Mouse (Mus musculus) midbrain, embryonic 10.5 days (tissue): ENCODE data around the gene Rbmxl2. TPM values are rescaled to one million over a fixed set of nuclear protein-coding genes. Genes with fewer than 3 reads are reported as not detected.

ENCODE experiments used
- DNase-seq: peaks from one replicate; pipeline ENCODE4 v3.0.0-alpha.2; 2017; ENCODE audit warnings: low spot score
- H3K27ac ChIP-seq: fragments of 300-500 bp; sonication (generic); replicated peaks from 2 replicates; pipeline ENCODE4 v1.5.1; 2016; ENCODE audit warnings: mild to moderate bottlenecking
- H3K27me3 ChIP-seq: fragments of 300-500 bp; sonication (generic); 2 replicates; pipeline ENCODE4 v1.6.1; 2016; ENCODE audit warnings: low read depth, mild to moderate bottlenecking; ENCODE audit not compliant: poor library complexity, severe bottlenecking
- H3K36me3 ChIP-seq: fragments of 300-500 bp; sonication (generic); 2 replicates; pipeline ENCODE4 v1.6.1; 2016; ENCODE audit warnings: mild to moderate bottlenecking, moderate library complexity
- H3K4me1 ChIP-seq: fragments of 300-500 bp; sonication (generic); 2 replicates; pipeline ENCODE4 v1.6.1; 2016
- H3K4me3 ChIP-seq: fragments of 300-500 bp; sonication (generic); 2 replicates; pipeline ENCODE4 v1.5.1; 2016; ENCODE audit warnings: mild to moderate bottlenecking, moderate library complexity
- H3K9me3 ChIP-seq: fragments of 300-500 bp; sonication (generic); replicated peaks from 2 replicates; pipeline ENCODE4 v1.6.1; 2016; ENCODE audit warnings: mild to moderate bottlenecking
- WGBS: fragments of 180-500 bp; shearing (Covaris S2); methylation state at CpG from one replicate; pipeline ENCODE4 v1.1.7; 2016; 5-methylcytosine and 5-hydroxymethylcytosine counted together
- polyA plus RNA-seq: library from polyadenylated mRNA; unstranded; fragments of >200 nt; fragmentation: Nextera tagmentation; extraction: Ambion mirVana; gene quantifications from 2 replicates; pipeline ENCODE4 v1.2.1, GENCODE M21; 2016

Rbmxl2 gene
- not detected in 2 replicates for polyA plus RNA-seq

DNA sequence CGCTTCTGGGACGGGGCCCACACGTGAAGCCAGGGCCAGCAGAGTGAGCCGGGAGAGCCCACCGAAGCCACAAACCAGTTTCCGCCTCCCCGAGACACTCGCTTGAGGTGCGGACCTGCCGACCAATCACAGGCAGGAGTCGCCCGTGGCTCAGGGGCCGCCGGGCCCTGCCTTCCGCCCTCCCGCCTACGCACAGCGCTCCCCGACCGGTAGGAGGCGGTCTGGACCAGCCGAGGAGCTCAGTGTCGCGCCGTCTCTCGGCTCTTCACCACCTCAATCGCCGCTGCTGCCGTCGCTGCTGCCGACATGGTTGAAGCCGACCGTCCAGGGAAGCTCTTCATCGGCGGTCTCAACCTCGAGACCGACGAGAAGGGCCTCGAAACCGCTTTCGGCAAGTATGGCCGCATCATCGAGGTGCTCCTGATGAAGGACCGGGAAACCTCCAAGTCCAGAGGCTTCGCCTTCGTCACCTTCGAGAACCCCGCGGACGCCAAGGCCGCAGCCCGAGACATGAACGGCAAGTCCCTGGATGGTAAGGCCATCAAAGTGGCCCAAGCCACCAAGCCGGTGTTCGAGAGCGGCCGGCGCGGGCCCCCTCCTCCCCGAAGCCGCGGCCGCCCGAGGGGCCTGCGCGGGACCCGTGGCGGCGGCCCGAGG, at the start of gene Rbmxl2:
Gene Rbmxl2, plus strand, starts transcription at position 242 of the 657 bp plus-strand sequence.
- WGBS = 44% methylated on average over 70 of the region's 70 CpGs

DNA sequence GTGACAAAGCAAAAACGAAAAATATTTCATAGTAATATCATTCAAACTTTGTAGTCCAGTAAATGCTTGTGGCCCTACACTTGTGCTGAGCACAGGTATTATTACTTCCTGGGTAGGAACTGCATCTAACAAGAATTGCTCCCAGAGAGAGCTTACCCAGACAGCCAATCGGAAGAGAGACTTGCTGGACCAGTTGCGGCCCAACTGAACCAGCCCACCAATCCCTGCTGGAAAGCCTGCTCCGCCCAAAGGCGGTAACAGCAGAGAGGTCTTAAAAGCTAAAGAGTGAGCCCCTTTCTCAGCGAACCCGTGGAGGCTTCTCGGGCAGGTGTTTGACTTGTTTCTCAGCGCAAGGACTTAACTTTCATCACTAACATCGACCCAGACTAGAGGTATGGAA, 42.6 kb upstream of the Rbmxl2 start, which contains the start of gene Nlrp14:
Gene Nlrp14, plus strand, starts transcription at position 301 of the 400 bp plus-strand sequence.
- WGBS = 84% methylated on average over 10 of the region's 10 CpGs
- Histone ChIP-seq H3K27me3 (no peaks in the 10 kb centered on the region), H3K4me3 (no peak within 1 kb of the TSS), H3K4me1 (no peaks in the 10 kb centered on the region), H3K9me3 (no peaks in the 10 kb centered on the region), H3K36me3 (no peaks in the 10 kb centered on the region), H3K27ac (no peak within 1 kb of the TSS)
- no peak for DNase-seq

More for the DNA sequence above, at the start of gene Rbmxl2:
- Histone ChIP-seq H3K9me3 (peaks cover 16% of the 10 kb centered on the region), H3K4me1 (peaks cover 3% of the 10 kb centered on the region; the same call in 1 of the 2 replicates), H3K4me3 (peak within 1 kb of the TSS; percentile 37), H3K27ac (no peak within 1 kb of the TSS), H3K27me3 (peaks cover 42% of the 10 kb centered on the region), H3K36me3 (no peaks in the 10 kb centered on the region)
- DNase-seq = peak; percentile 22

DNA sequence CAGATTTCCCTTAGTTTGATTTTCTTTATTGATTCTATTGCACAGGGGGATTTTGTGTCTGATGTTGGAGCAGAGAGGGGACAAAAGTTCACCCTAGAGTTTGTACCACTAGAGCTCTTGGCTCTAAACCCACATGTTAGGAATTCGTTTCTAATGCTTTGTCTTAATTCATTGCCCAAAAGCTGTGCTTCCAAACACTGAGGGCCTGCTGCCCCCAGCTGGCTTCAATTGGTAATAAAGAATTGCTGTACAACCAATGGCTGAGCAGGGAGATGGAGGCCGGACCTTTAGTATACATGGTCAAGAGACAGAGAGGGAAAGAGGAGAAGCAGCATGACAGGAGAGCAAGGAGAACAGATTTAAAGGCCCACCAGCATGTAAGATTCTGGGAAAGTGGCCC, 28.8 kb upstream of the Rbmxl2 start:
- WGBS = 49% methylated on average over 2 of the region's 2 CpGs
- Histone ChIP-seq H3K9me3 (no peaks in the 10 kb centered on the region), H3K27me3 (no peaks in the 10 kb centered on the region), H3K27ac (no peak overlapping the region), H3K4me1 (no peaks in the 10 kb centered on the region), H3K4me3 (no peak overlapping the region), H3K36me3 (no peaks in the 10 kb centered on the region)
- DNase-seq = no peak

DNA sequence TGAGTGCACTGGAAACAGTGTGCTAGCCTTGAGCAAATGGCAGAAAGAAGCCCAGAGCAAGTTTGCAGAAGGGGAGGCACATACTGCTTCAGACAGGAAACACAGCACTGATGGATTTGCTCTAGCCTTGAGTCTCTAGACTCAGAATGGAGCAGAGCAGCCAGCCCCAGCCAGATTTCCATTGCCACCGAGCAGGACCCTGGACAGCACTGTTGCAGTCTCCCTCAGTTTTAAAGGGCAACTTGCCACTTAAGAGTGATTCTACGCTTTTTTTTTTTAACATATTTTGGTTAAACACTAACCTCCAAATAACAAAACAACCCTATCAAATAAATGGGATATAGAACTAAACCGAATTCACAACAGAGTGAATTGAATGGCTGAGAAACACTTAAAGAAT, 7.4 kb upstream of the Rbmxl2 start:
- no peak for DNase-seq
- Histone ChIP-seq H3K27ac (no peak overlapping the region), H3K36me3 (no peaks in the 10 kb centered on the region), H3K4me1 (no peaks in the 10 kb centered on the region), H3K9me3 (no peaks in the 10 kb centered on the region; the same call in 1 of the 2 replicates), H3K27me3 (no peaks in the 10 kb centered on the region), H3K4me3 (no peak overlapping the region)
- WGBS = 49% methylated on average over 3 of the region's 3 CpGs

DNA sequence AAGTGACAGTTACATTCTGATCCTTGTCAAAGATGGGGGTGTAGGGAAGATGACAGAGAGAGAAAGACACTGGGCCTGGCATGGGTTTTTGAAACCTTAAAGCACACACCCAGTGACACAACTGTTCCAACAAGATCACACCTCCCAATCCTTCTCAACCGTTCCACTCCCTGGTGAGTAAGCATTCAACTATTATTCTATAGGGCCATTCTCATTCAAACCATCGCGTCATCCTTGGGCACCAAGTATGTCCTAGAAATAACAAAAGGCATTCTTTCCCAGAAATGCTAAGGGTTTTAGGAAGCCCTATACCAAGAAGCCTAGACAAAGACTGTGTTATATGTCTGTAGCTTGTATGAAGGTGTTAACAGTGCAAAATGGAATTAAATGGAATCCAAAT, 1.4 kb upstream of the Rbmxl2 start:
- 78% methylated on average over 3 of the region's 3 CpGs for WGBS

DNA sequence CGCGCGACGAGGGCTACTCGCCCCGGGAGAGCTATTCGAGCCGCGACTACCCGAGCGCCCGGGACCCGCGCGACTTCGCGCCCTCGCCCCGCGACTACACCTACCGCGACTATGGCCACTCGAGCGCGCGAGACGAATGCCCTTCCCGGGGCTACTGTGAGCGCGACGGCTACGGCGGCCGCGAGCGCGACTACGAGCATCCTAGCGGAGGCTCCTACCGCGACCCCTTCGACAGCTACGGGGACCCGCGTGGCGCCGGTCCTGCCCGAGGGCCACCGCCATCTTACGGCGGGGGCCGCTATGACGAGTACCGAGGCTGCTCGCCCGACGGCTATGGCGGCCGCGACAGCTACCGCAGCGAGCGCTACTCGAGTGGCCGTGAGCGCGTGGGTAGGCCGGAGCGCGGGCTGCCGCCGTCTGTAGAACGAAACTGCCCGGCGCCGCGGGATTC, 906 bp downstream of the Rbmxl2 start:
- Histone ChIP-seq H3K4me3 (peak overlapping the region; percentile 37), H3K27me3 (peaks cover 42% of the 10 kb centered on the region), H3K9me3 (peaks cover 16% of the 10 kb centered on the region), H3K27ac (no peak overlapping the region), H3K4me1 (peaks cover 3% of the 10 kb centered on the region; the same call in 1 of the 2 replicates), H3K36me3 (no peaks in the 10 kb centered on the region)
- WGBS = 29% methylated on average over 77 of the region's 77 CpGs
- peak; percentile 16 for DNase-seq

More for the DNA sequence above, 1.4 kb upstream of the Rbmxl2 start:
- Histone ChIP-seq H3K9me3 (peaks cover 16% of the 10 kb centered on the region), H3K4me1 (peaks cover 3% of the 10 kb centered on the region; the same call in 1 of the 2 replicates), H3K27me3 (peaks cover 38% of the 10 kb centered on the region), H3K36me3 (no peaks in the 10 kb centered on the region), H3K4me3 (no peak overlapping the region), H3K27ac (no peak overlapping the region)
- no peak for DNase-seq

DNA sequence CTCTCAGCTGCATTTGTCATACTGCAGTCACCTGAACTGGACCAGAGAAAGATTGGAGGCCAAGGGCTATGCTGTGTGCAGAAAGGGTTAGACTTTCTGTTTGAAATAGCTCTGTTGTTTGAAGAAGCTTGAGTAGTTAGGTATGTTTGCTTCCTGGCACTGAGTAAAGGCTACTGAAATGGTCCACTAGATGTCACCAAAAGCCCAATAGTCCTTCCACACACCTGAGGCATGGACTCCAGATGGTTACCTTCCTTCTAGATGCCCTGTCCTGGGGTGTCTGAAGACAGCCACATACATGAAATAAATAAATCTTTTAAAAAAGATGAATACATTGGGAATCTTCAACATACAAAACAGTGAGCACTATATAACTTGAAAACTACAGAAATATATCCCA, 6.5 kb downstream of the Rbmxl2 start:
- DNase-seq = no peak
- Histone ChIP-seq H3K4me3 (no peak overlapping the region), H3K4me1 (no peaks in the 10 kb centered on the region), H3K27ac (no peak overlapping the region), H3K9me3 (no peaks in the 10 kb centered on the region), H3K27me3 (peaks cover 18% of the 10 kb centered on the region), H3K36me3 (no peaks in the 10 kb centered on the region)

DNA sequence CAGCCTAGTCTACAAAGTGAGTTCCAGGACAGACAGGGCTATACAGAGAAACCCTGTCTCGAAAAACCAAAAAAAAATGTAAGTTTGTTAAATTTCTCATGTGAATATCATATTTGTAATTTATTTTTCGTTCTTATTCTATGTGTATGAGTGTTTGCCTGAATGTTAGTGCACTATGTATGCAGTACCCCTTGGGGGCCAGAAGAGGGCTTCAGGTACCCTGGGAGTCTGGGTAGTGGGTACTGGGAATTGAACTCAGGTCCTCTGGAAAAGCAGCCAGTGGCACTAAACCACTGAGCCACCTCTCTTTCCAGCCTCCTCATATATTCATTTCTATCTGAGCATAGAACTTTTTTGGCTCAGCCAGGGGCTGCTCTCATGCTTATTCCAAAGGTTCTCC, 7.6 kb downstream of the Rbmxl2 start:
- Histone ChIP-seq H3K9me3 (no peaks in the 10 kb centered on the region), H3K4me3 (no peak overlapping the region), H3K36me3 (no peaks in the 10 kb centered on the region), H3K4me1 (no peaks in the 10 kb centered on the region), H3K27me3 (peaks cover 7% of the 10 kb centered on the region), H3K27ac (no peak overlapping the region)
- WGBS = 82% methylated on average over 2 of the region's 2 CpGs
- no peak for DNase-seq

DNA sequence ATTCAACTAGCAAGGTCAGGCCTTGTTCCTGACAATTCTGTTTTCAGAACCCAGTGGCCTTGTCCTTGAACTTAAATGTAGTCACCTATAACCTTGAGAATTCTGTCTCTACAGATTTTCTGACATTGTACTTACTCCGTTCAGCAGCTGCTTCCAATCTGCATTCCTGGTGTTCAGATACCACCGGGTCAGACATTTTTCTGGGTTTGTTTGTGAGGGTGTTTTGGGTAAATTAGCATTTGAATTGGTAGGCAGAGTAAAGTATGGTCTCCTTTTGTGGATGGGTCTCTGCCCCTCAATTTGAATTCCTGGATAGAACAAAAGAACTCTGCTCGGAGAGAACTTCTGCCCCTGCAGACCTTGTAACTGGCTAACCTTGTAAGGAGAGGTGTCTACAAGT, 27.6 kb downstream of the Rbmxl2 start:
- no peak for DNase-seq
- H3K27ac ChIP-seq = no peak overlapping the region

DNA sequence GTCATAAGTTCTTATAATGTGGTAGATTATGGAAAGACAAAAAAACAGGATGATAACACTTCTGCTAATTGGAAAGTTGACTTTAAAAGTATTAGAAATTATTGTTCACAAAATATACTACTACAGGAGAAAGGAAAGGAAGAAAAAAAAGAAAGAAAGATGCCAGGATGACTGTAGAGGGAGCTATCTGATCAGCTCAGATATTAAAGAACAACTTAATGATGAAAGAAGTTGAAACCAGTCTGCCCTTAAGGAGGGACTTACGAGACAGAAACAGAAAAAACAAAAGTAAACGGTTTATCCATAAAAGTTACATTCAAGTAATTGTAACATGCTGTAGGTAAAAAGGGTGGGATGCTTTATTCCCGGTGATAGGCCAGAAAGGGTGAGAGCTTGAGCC, 28.3 kb downstream of the Rbmxl2 start:
- 72% methylated on average over 3 of the region's 3 CpGs for WGBS
- H3K4me3 ChIP-seq = no peak overlapping the region
- H3K27me3 ChIP-seq = no peaks in the 10 kb centered on the region
- H3K4me1 ChIP-seq = peaks cover 4% of the 10 kb centered on the region; the same call in 1 of the 2 replicates
- no peak for DNase-seq
- no peak overlapping the region for H3K27ac ChIP-seq
- H3K36me3 ChIP-seq = no peaks in the 10 kb centered on the region
- no peaks in the 10 kb centered on the region for H3K9me3 ChIP-seq

More for the DNA sequence above, 27.6 kb downstream of the Rbmxl2 start:
- Histone ChIP-seq H3K4me1 (peaks cover 4% of the 10 kb centered on the region; the same call in 1 of the 2 replicates), H3K36me3 (no peaks in the 10 kb centered on the region), H3K27me3 (no peaks in the 10 kb centered on the region), H3K9me3 (no peaks in the 10 kb centered on the region), H3K4me3 (no peak overlapping the region)
- 21% methylated on average over 3 of the region's 3 CpGs for WGBS

DNA sequence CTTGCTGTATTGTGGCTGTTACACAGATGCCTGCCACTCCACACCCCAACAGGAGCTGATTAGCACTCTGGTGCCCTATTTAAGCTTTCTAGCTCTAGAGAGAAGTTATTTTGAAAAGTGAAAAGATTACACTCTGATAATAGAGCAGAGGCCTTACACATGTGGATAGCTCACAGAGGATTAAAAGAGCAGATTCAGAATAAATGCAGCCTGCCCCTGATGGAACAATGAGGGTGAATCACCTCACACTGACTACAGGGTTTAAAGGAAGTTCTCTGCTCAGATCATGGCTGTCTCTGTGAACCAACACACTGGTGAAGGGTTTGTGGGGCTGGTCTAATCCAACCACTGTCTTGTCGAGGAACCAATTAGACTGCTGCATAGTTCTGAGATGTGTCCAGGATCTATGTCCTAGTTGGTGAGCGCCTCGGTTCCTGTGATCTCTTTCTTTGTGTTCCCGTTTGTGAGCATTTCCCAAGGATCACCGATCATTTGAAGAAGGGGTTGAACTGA, 32.2 kb downstream of the Rbmxl2 start:
- 78% methylated on average over 5 of the region's 5 CpGs for WGBS
- Histone ChIP-seq H3K27me3 (no peaks in the 10 kb centered on the region), H3K9me3 (no peaks in the 10 kb centered on the region), H3K4me1 (peaks cover 4% of the 10 kb centered on the region; the same call in 1 of the 2 replicates), H3K36me3 (no peaks in the 10 kb centered on the region), H3K27ac (no peak overlapping the region), H3K4me3 (no peak overlapping the region)
- DNase-seq = no peak

DNA sequence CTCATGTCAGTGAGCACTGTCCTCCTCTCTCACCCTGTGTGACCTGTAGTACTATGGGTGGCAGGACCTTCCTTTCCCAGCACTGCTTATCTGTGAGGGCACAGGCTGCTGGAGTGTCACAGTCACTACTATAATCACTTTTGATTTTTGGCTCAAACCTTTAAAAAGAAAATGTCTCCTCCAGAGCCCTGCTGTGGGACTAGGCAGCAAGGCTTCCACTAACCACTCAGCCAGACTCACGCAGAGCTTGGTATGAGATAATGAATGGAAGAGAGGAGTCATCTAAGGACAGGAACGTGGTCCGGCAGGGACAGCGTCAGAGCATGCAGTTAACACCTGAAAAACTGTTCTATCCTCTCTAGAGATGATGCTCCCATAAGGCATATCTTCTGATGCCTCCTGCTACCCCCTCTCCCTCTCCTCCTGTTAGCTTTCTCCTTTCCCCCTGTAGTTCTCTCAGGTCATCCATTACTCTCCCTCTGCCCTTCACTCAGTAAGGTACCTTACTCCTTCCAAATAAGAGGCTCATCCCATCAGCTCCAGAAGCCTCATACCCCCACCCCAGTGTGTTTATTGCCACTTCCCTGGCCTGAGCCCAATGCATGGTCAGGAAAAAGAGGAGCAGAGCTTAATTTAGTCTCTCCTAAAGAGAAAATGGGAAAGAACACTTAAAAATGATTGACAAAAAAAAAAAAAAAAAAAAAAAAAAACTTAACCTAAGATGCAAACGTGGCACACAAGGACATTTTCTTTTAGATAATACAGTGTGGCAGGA, 41.2 kb downstream of the Rbmxl2 start:
- no peak for DNase-seq
- Histone ChIP-seq H3K4me1 (no peaks in the 10 kb centered on the region), H3K36me3 (no peaks in the 10 kb centered on the region), H3K4me3 (no peak overlapping the region), H3K27ac (no peak overlapping the region), H3K27me3 (no peaks in the 10 kb centered on the region), H3K9me3 (no peaks in the 10 kb centered on the region)
- whole genome bisulfite sequencing = 78% methylated on average over 5 of the region's 5 CpGs

DNA sequence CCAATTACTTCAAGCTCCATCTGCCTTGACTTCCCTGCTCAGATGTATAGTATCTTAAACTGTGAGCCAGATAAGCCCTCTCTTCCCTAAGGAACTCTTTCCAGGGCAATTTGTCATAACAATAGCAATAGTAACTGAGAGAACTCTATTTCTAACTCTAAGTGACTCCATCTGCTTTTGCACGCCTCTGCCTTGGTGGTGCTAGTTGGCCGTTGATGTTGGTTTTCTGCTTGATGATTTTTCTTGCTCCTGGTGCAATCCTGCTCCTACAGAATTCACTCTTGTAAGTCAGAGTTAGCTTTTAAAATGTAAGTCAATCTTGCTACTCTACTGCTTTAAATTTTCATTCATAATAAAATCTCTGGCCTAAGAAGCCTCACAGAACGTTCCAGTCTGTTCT, 44.1 kb downstream of the Rbmxl2 start:
- Histone ChIP-seq H3K27ac (no peak overlapping the region), H3K9me3 (no peaks in the 10 kb centered on the region), H3K4me3 (no peak overlapping the region), H3K36me3 (no peaks in the 10 kb centered on the region), H3K27me3 (no peaks in the 10 kb centered on the region), H3K4me1 (no peaks in the 10 kb centered on the region)
- no peak for DNase-seq
- 94% methylated on average over 3 of the region's 3 CpGs for WGBS
